Mouse (Mus musculus): ENCODE results near the gene AC124108.1. TPM values are rescaled to one million over a fixed set of nuclear protein-coding genes. Genes with fewer than 3 reads are reported as not detected.

Gene AC124108.1
- polyA plus RNA-seq, 1 experiment from 2014 or later, result 0.02 TPM

DNA sequence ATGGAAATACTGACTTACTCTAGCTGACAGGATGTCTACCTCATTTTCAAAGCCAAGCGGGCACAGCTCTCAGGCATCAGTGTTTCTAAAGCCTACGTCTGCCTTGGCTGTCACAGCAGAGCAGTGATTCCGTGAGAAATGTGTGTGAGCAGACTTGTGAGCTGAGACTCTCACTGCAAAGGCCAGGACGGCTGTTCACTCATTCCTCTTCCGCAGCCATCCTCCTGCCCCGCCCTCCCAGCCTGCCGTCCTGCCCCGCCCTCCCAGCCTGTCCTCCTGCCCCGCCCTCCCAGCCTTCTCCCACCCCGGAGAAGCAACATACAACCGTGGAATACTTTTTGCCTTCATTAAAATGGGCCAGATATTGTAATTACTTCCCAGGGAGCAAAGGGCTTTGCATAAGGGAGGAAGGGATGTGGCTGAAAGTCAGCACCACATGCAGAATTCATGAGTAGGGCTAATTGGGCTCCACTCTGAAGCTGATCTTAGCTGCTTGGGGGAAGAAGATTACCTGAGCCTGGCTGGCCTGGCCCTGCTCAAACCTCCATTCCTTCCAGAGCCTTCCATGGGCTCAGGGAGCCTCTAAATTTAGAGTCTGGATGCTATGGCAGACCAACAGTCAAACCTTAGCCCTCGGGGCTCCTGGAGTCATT lies 23.0 kb upstream of the AC124108.1 start:
- Histone ChIP-seq H3K4me3 (ENCODE audit: low read depth, low read length) (0 out of 2 replicates have a peak overlapping the region, but pooled peaks have one; percentile 10), H3K36me3 (ENCODE audit: control insufficient read depth, insufficient read depth, low read length) (no peaks in the 10 kb centered on the region), H3K4me1 (replicated peaks; ENCODE audit: control insufficient read depth, insufficient read depth) (no peaks in the 10 kb centered on the region), H3K27me3 (ENCODE audit: control insufficient read depth, insufficient read depth, low read length) (no peaks in the 10 kb centered on the region), H3K4me2 (replicated peaks; ENCODE audit: low read depth) (peak overlapping the region; percentile 31; the same call in 1 of the 2 replicates), H3K9ac (ENCODE audit: low read length) (no peak overlapping the region; the same call in 1 of the 2 replicates), H3K27ac (replicated peaks) (no peak overlapping the region), H3K9me3 (ENCODE audit: control insufficient read depth, low read length) (no peaks in the 10 kb centered on the region)
- 7% methylated on average over 12 of the region's 12 CpGs for WGBS
- ATAC-seq (ENCODE audit: low FRiP score, low TSS enrichment), result no peak
- no peak for TF ChIP-seq EP300 (optimal IDR thresholded peaks at IDR 0.05)
- TF ChIP-seq CTCF (IDR thresholded peaks at IDR 0.05; ENCODE audit: low read depth), result no peak
- DNase-seq (ENCODE audit: low spot score), result peak; percentile 47

DNA sequence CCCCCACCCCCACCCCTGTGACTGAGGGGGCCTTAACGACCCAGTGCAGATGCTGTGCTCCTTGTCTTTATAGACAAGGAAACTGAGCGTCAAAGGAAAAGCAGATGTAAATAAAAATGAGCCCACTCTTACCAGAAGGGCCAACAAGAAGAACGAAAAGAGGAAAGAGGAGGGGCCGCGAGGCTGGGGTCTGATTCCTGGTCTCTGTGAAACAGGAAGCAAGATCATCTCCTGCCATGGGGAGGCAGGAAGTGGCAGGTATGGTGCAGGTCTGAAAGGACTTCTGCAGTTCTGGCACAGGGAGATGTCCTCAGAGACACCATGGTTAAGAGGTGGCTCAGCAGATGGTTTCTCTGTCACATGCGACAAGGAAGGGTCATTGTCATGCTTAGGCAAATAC lies 20.6 kb upstream of the AC124108.1 start:
- H3K27ac ChIP-seq (replicated peaks), result no peak overlapping the region
- H3K36me3 ChIP-seq (ENCODE audit: control insufficient read depth, insufficient read depth, low read length), result no peaks in the 10 kb centered on the region
- H3K9ac ChIP-seq (ENCODE audit: low read length), result no peak overlapping the region
- H3K9me3 ChIP-seq (ENCODE audit: control insufficient read depth, low read length), result no peaks in the 10 kb centered on the region
- WGBS, result 42% methylated on average over 6 of the region's 6 CpGs
- TF ChIP-seq EP300 (optimal IDR thresholded peaks at IDR 0.05), result no peak
- no peak for TF ChIP-seq CTCF (IDR thresholded peaks at IDR 0.05; ENCODE audit: low read depth)
- no peak for DNase-seq (ENCODE audit: low spot score)
- no peak overlapping the region for H3K4me2 ChIP-seq (replicated peaks; ENCODE audit: low read depth)
- H3K27me3 ChIP-seq (ENCODE audit: control insufficient read depth, insufficient read depth, low read length), result no peaks in the 10 kb centered on the region
- no peaks in the 10 kb centered on the region for H3K4me1 ChIP-seq (replicated peaks; ENCODE audit: control insufficient read depth, insufficient read depth)
- H3K4me3 ChIP-seq (ENCODE audit: low read depth, low read length), result no peak overlapping the region
- no peak for ATAC-seq (ENCODE audit: low FRiP score, low TSS enrichment)

DNA sequence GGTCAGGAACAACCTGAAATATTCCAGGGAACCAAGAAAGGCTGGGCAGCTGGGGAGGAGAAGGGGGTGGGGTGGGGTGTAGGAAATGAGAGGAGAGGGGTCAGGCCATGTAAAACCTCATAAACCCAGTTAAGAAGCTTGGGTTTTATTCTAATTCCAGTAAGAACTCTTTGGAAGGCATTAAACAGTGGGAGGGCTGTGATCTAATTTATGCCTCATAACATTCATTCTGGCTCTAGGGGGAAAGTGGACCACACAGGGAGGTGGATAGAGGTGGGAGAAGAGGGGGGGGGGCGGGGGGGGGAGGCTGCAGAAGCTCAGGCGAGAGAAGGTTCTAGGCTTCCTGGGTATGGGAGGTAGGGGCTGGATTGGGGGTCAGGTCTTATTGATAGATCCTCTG lies 19.6 kb upstream of the AC124108.1 start:
- Histone ChIP-seq H3K36me3 (ENCODE audit: control insufficient read depth, insufficient read depth, low read length) (no peaks in the 10 kb centered on the region), H3K4me3 (ENCODE audit: low read depth, low read length) (no peak overlapping the region), H3K9me3 (ENCODE audit: control insufficient read depth, low read length) (no peaks in the 10 kb centered on the region), H3K27me3 (ENCODE audit: control insufficient read depth, insufficient read depth, low read length) (no peaks in the 10 kb centered on the region), H3K9ac (ENCODE audit: low read length) (no peak overlapping the region), H3K4me2 (replicated peaks; ENCODE audit: low read depth) (no peak overlapping the region), H3K4me1 (replicated peaks; ENCODE audit: control insufficient read depth, insufficient read depth) (no peaks in the 10 kb centered on the region), H3K27ac (replicated peaks) (no peak overlapping the region)
- DNase-seq (ENCODE audit: low spot score), result no peak
- WGBS, result 27% methylated on average over 2 of the region's 2 CpGs
- no peak for ATAC-seq (ENCODE audit: low FRiP score, low TSS enrichment)
- TF ChIP-seq CTCF (IDR thresholded peaks at IDR 0.05; ENCODE audit: low read depth) (no peak), EP300 (optimal IDR thresholded peaks at IDR 0.05) (no peak)

DNA sequence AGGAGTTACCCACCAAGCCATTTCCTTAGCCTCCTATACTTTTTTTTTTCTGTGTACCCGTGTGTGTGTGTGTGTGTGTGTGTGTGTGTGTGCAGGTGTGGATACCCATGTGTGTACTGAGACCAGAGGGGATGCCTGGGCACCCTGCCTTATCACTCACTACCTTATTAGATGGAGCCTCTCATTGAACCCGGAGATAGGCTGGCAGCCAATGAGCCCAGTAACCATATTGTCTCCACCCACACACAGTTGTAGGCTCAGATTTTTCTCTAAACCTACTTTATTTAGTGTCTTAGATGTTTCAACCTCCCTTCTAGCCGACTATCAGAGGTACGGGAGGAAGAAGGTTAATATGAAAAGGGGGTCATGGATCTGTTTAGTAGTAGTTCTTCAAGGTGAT lies 5.0 kb upstream of the AC124108.1 start:
- ATAC-seq (ENCODE audit: low FRiP score, low TSS enrichment), result no peak
- H3K4me3 ChIP-seq (ENCODE audit: low read depth, low read length), result no peak overlapping the region
- WGBS, result 77% methylated on average over 4 of the region's 4 CpGs
- H3K9ac ChIP-seq (ENCODE audit: low read length), result no peak overlapping the region
- H3K27ac ChIP-seq (replicated peaks), result no peak overlapping the region
- no peaks in the 10 kb centered on the region for H3K36me3 ChIP-seq (ENCODE audit: control insufficient read depth, insufficient read depth, low read length)
- TF ChIP-seq CTCF (IDR thresholded peaks at IDR 0.05; ENCODE audit: low read depth) (no peak), EP300 (optimal IDR thresholded peaks at IDR 0.05) (no peak)
- H3K9me3 ChIP-seq (ENCODE audit: control insufficient read depth, low read length), result no peaks in the 10 kb centered on the region
- H3K4me1 ChIP-seq (replicated peaks; ENCODE audit: control insufficient read depth, insufficient read depth), result peaks cover 5% of the 10 kb centered on the region; the same call in 1 of the 2 replicates
- no peak for DNase-seq (ENCODE audit: low spot score)
- no peak overlapping the region for H3K4me2 ChIP-seq (replicated peaks; ENCODE audit: low read depth)
- peaks cover 6% of the 10 kb centered on the region; the same call in 1 of the 2 replicates for H3K27me3 ChIP-seq (ENCODE audit: control insufficient read depth, insufficient read depth, low read length)

DNA sequence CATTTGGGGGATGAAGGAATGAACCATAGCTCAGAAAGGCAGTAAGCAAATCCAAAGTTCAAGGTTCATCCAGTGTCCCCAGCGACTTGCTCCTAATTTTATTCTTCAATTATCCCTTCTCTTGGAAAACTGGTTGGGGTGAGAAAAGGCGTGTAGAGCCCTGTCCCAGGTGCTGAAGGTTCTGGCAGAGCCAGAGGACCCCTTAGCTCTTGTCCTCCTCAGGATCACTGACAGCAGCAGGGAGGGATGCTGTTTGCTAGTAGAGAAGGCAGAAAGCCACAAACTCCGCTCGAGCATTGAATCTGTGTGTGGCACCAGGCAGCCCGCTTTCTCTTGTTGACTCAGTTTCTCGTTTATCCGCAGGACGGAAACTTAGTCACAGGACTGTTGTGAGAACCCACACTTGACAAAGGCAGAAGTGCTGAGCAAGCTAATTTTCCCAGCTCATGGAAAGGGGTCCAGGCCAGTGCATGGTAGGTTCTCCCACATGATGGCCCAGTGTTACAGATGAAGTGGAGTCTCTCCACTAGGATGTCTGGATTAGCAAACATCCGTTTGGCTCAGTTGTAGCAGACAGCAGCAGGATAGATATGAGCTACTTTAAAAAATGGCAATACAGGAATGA lies 2.7 kb upstream of the AC124108.1 start:
- no peak overlapping the region for H3K4me3 ChIP-seq (ENCODE audit: low read depth, low read length)
- no peak overlapping the region for H3K27ac ChIP-seq (replicated peaks)
- TF ChIP-seq CTCF (IDR thresholded peaks at IDR 0.05; ENCODE audit: low read depth) (no peak), EP300 (optimal IDR thresholded peaks at IDR 0.05) (no peak)
- peaks cover 12% of the 10 kb centered on the region for H3K27me3 ChIP-seq (ENCODE audit: control insufficient read depth, insufficient read depth, low read length)
- H3K4me1 ChIP-seq (replicated peaks; ENCODE audit: control insufficient read depth, insufficient read depth), result peaks cover 9% of the 10 kb centered on the region; the same call in 1 of the 2 replicates
- H3K9me3 ChIP-seq (ENCODE audit: control insufficient read depth, low read length), result no peaks in the 10 kb centered on the region
- WGBS, result 31% methylated on average over 9 of the region's 9 CpGs
- DNase-seq (ENCODE audit: low spot score) (no peak), ATAC-seq (ENCODE audit: low FRiP score, low TSS enrichment) (no peak)
- no peak overlapping the region for H3K9ac ChIP-seq (ENCODE audit: low read length)
- no peaks in the 10 kb centered on the region for H3K36me3 ChIP-seq (ENCODE audit: control insufficient read depth, insufficient read depth, low read length)
- no peak overlapping the region for H3K4me2 ChIP-seq (replicated peaks; ENCODE audit: low read depth)

DNA sequence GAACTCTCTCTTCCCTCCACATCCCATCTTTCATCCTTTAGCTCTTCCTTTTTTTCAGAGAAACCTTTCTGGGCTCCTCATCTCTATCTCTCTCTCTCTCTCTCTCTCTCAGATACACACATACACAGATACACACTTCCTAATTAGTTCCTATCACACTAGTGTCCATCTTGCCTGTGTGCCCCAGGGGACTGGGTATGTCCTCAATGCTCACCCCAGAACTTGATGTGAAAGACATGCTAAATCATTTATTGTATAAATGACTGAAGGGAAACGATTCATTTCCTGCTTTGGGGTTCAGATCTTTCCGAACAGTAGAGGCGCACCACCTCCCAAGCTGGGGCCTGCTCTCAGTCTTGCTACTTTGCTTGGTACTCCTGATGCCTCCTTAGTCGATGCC lies 2.0 kb upstream of the AC124108.1 start:
- TF ChIP-seq EP300 (optimal IDR thresholded peaks at IDR 0.05) (no peak), CTCF (IDR thresholded peaks at IDR 0.05; ENCODE audit: low read depth) (no peak)
- Histone ChIP-seq H3K9me3 (ENCODE audit: control insufficient read depth, low read length) (no peaks in the 10 kb centered on the region), H3K36me3 (ENCODE audit: control insufficient read depth, insufficient read depth, low read length) (no peaks in the 10 kb centered on the region), H3K4me2 (replicated peaks; ENCODE audit: low read depth) (no peak overlapping the region), H3K9ac (ENCODE audit: low read length) (no peak overlapping the region), H3K27me3 (ENCODE audit: control insufficient read depth, insufficient read depth, low read length) (peaks cover 12% of the 10 kb centered on the region), H3K4me1 (replicated peaks; ENCODE audit: control insufficient read depth, insufficient read depth) (peaks cover 9% of the 10 kb centered on the region; the same call in 1 of the 2 replicates), H3K27ac (replicated peaks) (no peak overlapping the region), H3K4me3 (ENCODE audit: low read depth, low read length) (no peak overlapping the region)
- WGBS, result 46% methylated on average over 4 of the region's 4 CpGs
- DNase-seq (ENCODE audit: low spot score), result no peak
- ATAC-seq (ENCODE audit: low FRiP score, low TSS enrichment), result no peak

Measured in stomach, postnatal 0 days (tissue).